ENCODE assay signal across 15 mouse cellular contexts in the genomic region with DNA sequence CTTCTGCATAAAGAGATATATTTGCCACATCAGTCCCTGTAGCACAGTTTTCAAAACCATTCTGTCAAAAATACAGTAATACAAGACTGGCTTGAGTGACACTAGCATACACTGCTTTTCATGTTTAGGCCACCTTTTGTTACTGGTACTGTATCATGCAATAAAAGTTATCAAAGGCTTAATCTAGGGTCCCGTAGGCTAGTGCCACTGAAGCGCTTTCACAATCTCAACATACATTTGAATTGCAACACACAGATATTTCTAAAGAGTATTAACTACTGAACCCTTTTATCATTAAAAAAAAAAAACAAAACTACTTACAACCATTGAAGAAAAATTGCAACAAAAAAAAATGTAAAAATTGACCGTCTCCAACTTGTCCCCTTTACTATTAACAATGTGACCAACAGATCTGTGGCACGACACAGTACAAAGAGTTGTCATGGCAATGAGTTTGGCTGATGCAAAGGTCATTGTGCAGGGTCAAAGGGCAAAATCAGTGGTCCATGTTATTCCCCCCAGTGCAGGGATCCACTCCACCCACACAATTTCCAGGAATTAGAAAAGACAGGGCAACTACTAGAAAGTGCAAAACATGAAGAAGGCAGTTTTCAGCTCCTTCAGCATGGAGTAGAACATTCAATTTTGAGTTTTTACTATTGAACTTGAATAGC.
DNase-seq lines count a peak whose midpoint lies in the region; ATAC-seq lines count a peak whose summit lies in the region.
"Had no signal": no experiment of that assay in that cellular context is flagged by ENCODE, and none has a peak within 500 bp of the region (broad histone marks: within the 10 kb centered on the region; RNA-seq: fewer than 3 reads in every experiment).

No protein-coding gene starts in this region.

- H3K9ac ChIP-seq in kidney, embryonic 16.5 days (replicated peaks; ENCODE audit: low read length): no peak overlapping the region
- no peak overlapping the region for H3K9ac ChIP-seq in midbrain, embryonic 14.5 days (replicated peaks; ENCODE audit: low read length)
- H3K9ac ChIP-seq: limb, embryonic 13.5 days; neural tube, embryonic 12.5 days had no signal

- ATAC-seq in kidney, embryonic 16.5 days (ENCODE audit: low FRiP score, low TSS enrichment): no peak
- ATAC-seq in midbrain, embryonic 14.5 days (ENCODE audit: low FRiP score, low TSS enrichment): no peak

- H3K27ac ChIP-seq in kidney, embryonic 16.5 days (ENCODE audit: low read length): no peak overlapping the region
- H3K27ac ChIP-seq in midbrain, embryonic 10.5 days (replicated peaks): 0 out of 2 replicates have a peak overlapping the region, but pooled peaks have one; percentile 9
- no peak overlapping the region for H3K27ac ChIP-seq in midbrain, embryonic 14.5 days (replicated peaks; ENCODE audit: low read depth, low read length)
- H3K27ac ChIP-seq: heart, adult 2 months; neural tube, embryonic 12.5 days had no signal

- no peaks in the 10 kb centered on the region for H3K9me3 ChIP-seq in kidney, embryonic 16.5 days (ENCODE audit: low read length)
- H3K9me3 ChIP-seq in midbrain, embryonic 10.5 days (replicated peaks): no peaks in the 10 kb centered on the region
- H3K9me3 ChIP-seq in midbrain, embryonic 14.5 days (ENCODE audit: control insufficient read depth, low read length): no peaks in the 10 kb centered on the region
- H3K9me3 ChIP-seq: limb, embryonic 13.5 days; neural tube, embryonic 12.5 days had no signal

- H3K27me3 ChIP-seq in kidney, embryonic 16.5 days (ENCODE audit: insufficient read depth, low read length): no peaks in the 10 kb centered on the region
- peaks cover 31% of the 10 kb centered on the region for H3K27me3 ChIP-seq in midbrain, embryonic 10.5 days (ENCODE audit: low read depth, poor library complexity, severe bottlenecking)
- no peaks in the 10 kb centered on the region for H3K27me3 ChIP-seq in midbrain, embryonic 14.5 days (ENCODE audit: control insufficient read depth, insufficient read depth, low read length)
- H3K27me3 ChIP-seq: limb, embryonic 13.5 days; neural tube, embryonic 12.5 days had no signal

- no peak overlapping the region for H3K4me3 ChIP-seq in kidney, embryonic 16.5 days (ENCODE audit: low read length)
- H3K4me3 ChIP-seq in midbrain, embryonic 10.5 days: no peak overlapping the region
- no peak overlapping the region for H3K4me3 ChIP-seq in midbrain, embryonic 14.5 days (replicated peaks; ENCODE audit: low read depth, low read length)
- H3K4me3 ChIP-seq: heart, adult 2 months; limb, embryonic 13.5 days; neural tube, embryonic 12.5 days had no signal

- WGBS in kidney, embryonic 16.5 days: 60% methylated on average over 4 of the region's 4 CpGs
- 28% methylated on average over 4 of the region's 4 CpGs for WGBS in midbrain, embryonic 10.5 days
- WGBS in midbrain, embryonic 14.5 days: 31% methylated on average over 4 of the region's 4 CpGs

- DNase-seq in kidney, adult 18-20 months: peak; percentile 57
- peak; percentile 60 for DNase-seq in midbrain, embryonic 10.5 days (ENCODE audit: low spot score)
- DNase-seq in midbrain, embryonic 14.5 days: no peak
- DNase-seq in fat pad, adult 2 months (ENCODE audit: extremely low read depth, low read depth, low spot score): peak; percentile 62
- peak; percentile 72 to 79 for DNase-seq in kidney, postnatal 36 days
- no peak for DNase-seq in gastrocnemius, adult 18-20 months (ENCODE audit: low spot score)
- DNase-seq: cerebellum, adult 2 months; heart, adult 2 months; heart, postnatal 36 days; lung, adult 2 months; lung, postnatal 36 days; thymus, postnatal 4 days had no signal

- H3K36me3 ChIP-seq in kidney, embryonic 16.5 days (ENCODE audit: insufficient read depth, low read length): 0 out of 2 replicates have a peak, but pooled peaks cover 1% of the 10 kb centered on the region
- no peaks in the 10 kb centered on the region for H3K36me3 ChIP-seq in midbrain, embryonic 10.5 days
- H3K36me3 ChIP-seq in midbrain, embryonic 14.5 days (ENCODE audit: control insufficient read depth, insufficient read depth, low read length): no peaks in the 10 kb centered on the region

- H3K4me2 ChIP-seq in kidney, embryonic 16.5 days (replicated peaks; ENCODE audit: low read depth, low read length): no peak overlapping the region
- no peak overlapping the region for H3K4me2 ChIP-seq in midbrain, embryonic 14.5 days (ENCODE audit: low read length)
- H3K4me2 ChIP-seq: limb, embryonic 13.5 days; neural tube, embryonic 12.5 days had no signal

- H3K4me1 ChIP-seq in kidney, embryonic 16.5 days (ENCODE audit: insufficient read depth, low read length): peaks cover 20% of the 10 kb centered on the region; the same call in 1 of the 2 replicates
- H3K4me1 ChIP-seq in midbrain, embryonic 10.5 days: peaks cover 52% of the 10 kb centered on the region
- H3K4me1 ChIP-seq in midbrain, embryonic 14.5 days (ENCODE audit: control insufficient read depth, insufficient read depth, low read length): peaks cover 4% of the 10 kb centered on the region; the same call in 1 of the 2 replicates

Comparison
In these comparisons a context has a peak if more than half of its experiments do, and no peak if none do; other contexts are left out.
1. DNase-seq: peak in kidney, adult 18-20 months (single experiment), midbrain, embryonic 10.5 days (single experiment), fat pad, adult 2 months (single experiment) and kidney, postnatal 36 days (2 of 2); none in midbrain, embryonic 14.5 days (single experiment) and gastrocnemius, adult 18-20 months (single experiment).